Mouse (Mus musculus) heart, embryonic 13.5 days (tissue): ENCODE measurements at regions not wholly inside any gene's neighbourhood (a gene's known extent, or its start where the extent isn't known, plus 50 kb on each side); places are given as distances from the start of the nearest gene placed in this dataset.
A peak's percentile ranks its signal among the peaks of the same experiment; 100 is the strongest.

Source experiments
- ATAC-seq: fragments of 200-750 bp; cut with Nextera tagmentation; 2 replicates; pipeline ENCODE4 v1.8.0; 2017; ENCODE audit warnings: moderate TSS enrichment; ENCODE audit not compliant: insufficient number of reproducible peaks, low FRiP score, low TSS enrichment; ENCODE audit errors: extremely low read depth
- H3K27ac ChIP-seq: fragments of 300-500 bp; sonication (generic); replicated peaks from 2 replicates; pipeline ENCODE4 v1.5.1; 2015; ENCODE audit warnings: moderate library complexity, mild to moderate bottlenecking, inconsistent platforms
- H3K27me3 ChIP-seq: fragments of 300-500 bp; sonication (generic); replicated peaks from 2 replicates; pipeline ENCODE4 v1.6.1; 2015; ENCODE audit warnings: mild to moderate bottlenecking, inconsistent platforms
- H3K36me3 ChIP-seq: fragments of 300-500 bp; sonication (generic); 2 replicates; pipeline ENCODE4 v1.6.1; 2015; ENCODE audit warnings: mild to moderate bottlenecking, inconsistent platforms
- H3K4me1 ChIP-seq: fragments of 300-500 bp; sonication (generic); 2 replicates; pipeline ENCODE4 v1.6.1; 2015; ENCODE audit warnings: inconsistent platforms
- H3K4me2 ChIP-seq: fragments of 300-500 bp; sonication (generic); 2 replicates; pipeline ENCODE4 v1.6.1; 2015; ENCODE audit warnings: inconsistent platforms, mild to moderate bottlenecking, moderate library complexity
- H3K4me3 ChIP-seq: fragments of 300-500 bp; sonication (generic); 2 replicates; pipeline ENCODE4 v1.5.1; 2015; ENCODE audit warnings: moderate library complexity, mild to moderate bottlenecking, inconsistent platforms
- H3K9ac ChIP-seq: fragments of 300-500 bp; sonication (generic); 2 replicates; pipeline ENCODE4 v1.6.1; 2015; ENCODE audit warnings: inconsistent platforms, mild to moderate bottlenecking, moderate library complexity
- H3K9me3 ChIP-seq: fragments of 300-500 bp; sonication (generic); 2 replicates; pipeline ENCODE4 v1.6.1; 2016; ENCODE audit warnings: inconsistent platforms
- WGBS: fragments of 180-500 bp; shearing (Covaris S2); methylation state at CpG from one replicate; pipeline ENCODE4 v1.1.7; 2015; ENCODE audit warnings: mixed read lengths; 5-methylcytosine and 5-hydroxymethylcytosine counted together

DNA sequence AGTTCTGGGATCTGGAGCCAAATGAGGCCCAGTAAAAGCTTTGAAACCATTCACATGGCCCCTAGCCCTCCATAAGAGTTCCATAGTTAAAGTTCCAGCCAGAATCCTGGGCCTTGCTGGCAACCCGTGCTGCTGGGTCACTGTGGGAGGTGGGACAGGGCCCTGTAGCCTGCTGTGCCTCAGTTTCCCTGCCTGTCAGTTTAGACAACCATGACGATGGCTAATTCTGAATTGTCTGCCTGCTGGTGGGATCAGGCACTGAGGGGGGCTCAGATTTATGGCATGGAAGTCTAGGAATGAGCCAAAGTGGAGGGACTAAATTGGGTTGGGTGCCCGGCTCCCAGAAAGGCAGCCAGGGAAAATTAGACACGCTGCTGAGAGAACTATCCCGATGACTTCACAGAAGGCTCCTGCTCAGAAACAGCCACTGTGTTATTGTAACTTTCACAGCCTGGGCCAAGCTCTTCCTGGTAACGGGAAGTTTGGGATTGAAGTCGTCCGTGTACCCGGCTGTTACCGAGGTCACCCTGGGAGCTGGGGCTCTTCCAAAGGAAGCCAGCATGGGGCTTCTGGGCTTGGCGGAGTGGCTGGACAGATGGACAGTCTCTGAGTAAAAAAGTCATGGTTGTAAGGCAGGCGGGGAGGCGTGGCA, 110.2 kb downstream of the Zfp36l1 start:
- peaks cover 61% of the 10 kb centered on the region for H3K4me1 ChIP-seq
- H3K36me3 ChIP-seq = no peaks in the 10 kb centered on the region
- peak overlapping the region; percentile 34; the same call in 1 of the 2 replicates for H3K27ac ChIP-seq
- ATAC-seq = no peak
- no peak overlapping the region for H3K4me3 ChIP-seq
- H3K27me3 ChIP-seq = no peaks in the 10 kb centered on the region
- H3K9me3 ChIP-seq = no peaks in the 10 kb centered on the region
- WGBS = 77% methylated on average over 13 of the region's 13 CpGs
- H3K9ac ChIP-seq = no peak overlapping the region
- no peak overlapping the region for H3K4me2 ChIP-seq

DNA sequence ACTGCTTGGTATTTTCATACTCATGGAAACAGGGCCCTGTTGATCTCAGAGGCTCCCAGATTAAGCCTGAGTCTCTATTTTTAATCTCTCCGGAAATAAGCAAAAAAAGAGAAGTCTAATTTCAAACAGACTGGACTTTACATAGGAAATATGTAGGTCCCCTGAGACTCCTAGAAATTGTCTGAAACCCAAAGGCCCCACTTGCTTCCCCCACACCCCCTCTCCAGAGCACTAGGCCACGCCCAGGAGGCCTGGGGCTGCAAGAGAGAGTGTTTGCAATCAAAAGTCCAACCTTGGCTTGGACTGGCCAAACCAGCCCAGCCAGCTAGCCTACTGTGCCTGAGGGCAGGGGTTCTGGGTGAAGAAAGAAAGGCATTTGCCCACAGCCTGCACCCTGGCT, 111.0 kb downstream of the Zfp36l1 start:
- no peak for ATAC-seq
- Histone ChIP-seq H3K9ac (no peak overlapping the region), H3K4me3 (no peak overlapping the region), H3K36me3 (no peaks in the 10 kb centered on the region), H3K4me1 (peaks cover 58% of the 10 kb centered on the region), H3K9me3 (no peaks in the 10 kb centered on the region), H3K4me2 (no peak overlapping the region), H3K27me3 (no peaks in the 10 kb centered on the region), H3K27ac (peak overlapping the region; percentile 34; the same call in 1 of the 2 replicates)
- 66% methylated on average over 2 of the region's 2 CpGs for WGBS

DNA sequence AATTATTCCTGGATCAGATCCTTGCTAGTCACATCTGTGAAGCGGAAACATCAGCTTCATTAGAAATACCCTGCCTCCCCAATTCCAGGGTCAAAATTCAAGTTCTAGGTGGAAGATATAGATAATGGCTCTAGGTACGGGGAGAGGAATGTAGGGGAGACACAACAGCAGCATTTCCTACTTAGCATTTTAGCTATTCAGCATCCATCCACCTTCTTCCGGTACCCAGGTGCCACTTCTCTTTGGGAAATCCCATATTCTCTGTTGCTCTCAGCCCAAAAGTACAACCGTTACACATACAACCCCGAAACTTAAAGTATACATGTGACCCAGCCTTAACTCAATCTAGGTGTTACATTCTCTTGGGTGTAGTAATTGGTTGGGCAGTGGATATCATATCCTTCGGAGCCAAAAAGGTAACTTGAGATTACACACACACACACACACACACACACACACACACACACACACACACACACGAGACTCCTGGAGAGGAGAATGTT, 112.9 kb downstream of the Zfp36l1 start:
- ATAC-seq = no peak
- Histone ChIP-seq H3K36me3 (no peaks in the 10 kb centered on the region), H3K4me1 (peaks cover 58% of the 10 kb centered on the region), H3K27me3 (no peaks in the 10 kb centered on the region), H3K9me3 (no peaks in the 10 kb centered on the region), H3K27ac (no peak overlapping the region), H3K4me3 (no peak overlapping the region), H3K9ac (no peak overlapping the region), H3K4me2 (no peak overlapping the region)
- 89% methylated on average over 7 of the region's 7 CpGs for WGBS

DNA sequence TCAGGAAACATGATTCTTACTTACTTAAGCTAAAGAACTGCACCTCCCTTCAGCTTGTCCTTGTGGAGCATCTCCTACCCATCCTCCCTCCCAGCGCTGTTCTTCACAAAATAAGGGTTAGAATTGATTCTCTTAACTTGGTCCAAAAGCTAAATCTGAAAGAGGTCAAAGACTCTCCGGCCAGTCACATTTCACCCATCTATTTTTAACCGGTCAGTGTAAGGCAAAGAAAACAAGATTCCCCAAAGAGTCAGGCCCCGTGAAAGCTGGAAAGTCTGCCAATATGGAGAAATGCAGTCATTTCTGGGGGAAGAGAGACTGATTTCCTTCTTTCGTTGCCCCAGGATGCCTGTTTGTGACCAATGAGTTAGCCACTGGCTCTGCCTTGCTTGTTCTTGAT, 114.0 kb downstream of the Zfp36l1 start:
- Histone ChIP-seq H3K9me3 (no peaks in the 10 kb centered on the region), H3K9ac (no peak overlapping the region; the same call in 1 of the 2 replicates), H3K4me1 (peaks cover 58% of the 10 kb centered on the region), H3K27me3 (no peaks in the 10 kb centered on the region), H3K4me2 (no peak overlapping the region), H3K27ac (peak overlapping the region; percentile 62), H3K36me3 (no peaks in the 10 kb centered on the region), H3K4me3 (no peak overlapping the region)
- ATAC-seq = no peak
- WGBS = 36% methylated on average over 5 of the region's 5 CpGs

DNA sequence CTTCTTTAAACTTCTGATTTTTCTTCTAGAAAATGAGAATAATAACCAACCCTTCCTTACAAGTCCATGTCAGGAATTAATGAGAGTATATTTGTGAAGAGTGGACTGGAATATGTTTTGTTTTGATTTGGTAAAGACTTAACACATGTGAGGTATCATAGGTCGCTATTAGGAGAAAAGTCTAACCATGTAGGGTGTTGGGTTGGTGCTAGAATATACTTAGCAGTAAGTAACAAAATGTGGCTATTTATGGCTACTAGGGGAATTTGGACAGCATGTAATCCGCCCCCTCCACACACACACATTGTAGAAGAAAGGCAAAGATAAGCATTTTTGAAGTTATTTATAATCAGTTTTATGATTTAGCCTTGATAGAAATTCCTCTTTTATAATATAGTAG, 114.5 kb downstream of the Zfp36l1 start:
- H3K36me3 ChIP-seq = no peaks in the 10 kb centered on the region
- 62% methylated on average over 2 of the region's 2 CpGs for WGBS
- H3K4me3 ChIP-seq = no peak overlapping the region
- no peaks in the 10 kb centered on the region for H3K27me3 ChIP-seq
- H3K4me1 ChIP-seq = peaks cover 59% of the 10 kb centered on the region
- H3K27ac ChIP-seq = peak overlapping the region; percentile 62
- no peak overlapping the region for H3K9ac ChIP-seq
- H3K4me2 ChIP-seq = no peak overlapping the region
- ATAC-seq = no peak
- H3K9me3 ChIP-seq = no peaks in the 10 kb centered on the region

DNA sequence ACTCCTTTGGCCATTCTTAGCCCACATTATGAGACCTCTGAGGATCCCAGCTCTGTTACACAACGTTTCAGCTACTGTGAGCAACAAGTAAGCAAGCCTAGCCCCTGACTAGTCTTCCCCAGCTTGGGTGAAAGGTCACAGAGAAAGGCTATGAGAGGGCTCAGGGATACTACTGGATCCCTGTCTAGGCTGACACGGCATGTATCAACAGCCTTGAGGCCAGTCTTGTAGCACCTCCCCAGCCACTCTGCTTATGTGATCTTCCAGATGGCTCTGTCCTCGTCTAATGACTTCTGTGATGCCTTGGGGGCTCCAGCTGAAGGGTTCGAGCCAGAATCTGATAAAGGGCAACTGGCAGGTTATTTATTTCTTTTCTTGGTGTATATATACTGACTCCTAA, 115.6 kb downstream of the Zfp36l1 start:
- 62% methylated on average over 4 of the region's 4 CpGs for WGBS
- no peak overlapping the region for H3K4me3 ChIP-seq
- H3K36me3 ChIP-seq = no peaks in the 10 kb centered on the region
- H3K27ac ChIP-seq = no peak overlapping the region
- no peak overlapping the region for H3K4me2 ChIP-seq
- H3K4me1 ChIP-seq = peaks cover 58% of the 10 kb centered on the region
- H3K27me3 ChIP-seq = no peaks in the 10 kb centered on the region
- ATAC-seq = no peak
- no peaks in the 10 kb centered on the region for H3K9me3 ChIP-seq
- no peak overlapping the region for H3K9ac ChIP-seq

DNA sequence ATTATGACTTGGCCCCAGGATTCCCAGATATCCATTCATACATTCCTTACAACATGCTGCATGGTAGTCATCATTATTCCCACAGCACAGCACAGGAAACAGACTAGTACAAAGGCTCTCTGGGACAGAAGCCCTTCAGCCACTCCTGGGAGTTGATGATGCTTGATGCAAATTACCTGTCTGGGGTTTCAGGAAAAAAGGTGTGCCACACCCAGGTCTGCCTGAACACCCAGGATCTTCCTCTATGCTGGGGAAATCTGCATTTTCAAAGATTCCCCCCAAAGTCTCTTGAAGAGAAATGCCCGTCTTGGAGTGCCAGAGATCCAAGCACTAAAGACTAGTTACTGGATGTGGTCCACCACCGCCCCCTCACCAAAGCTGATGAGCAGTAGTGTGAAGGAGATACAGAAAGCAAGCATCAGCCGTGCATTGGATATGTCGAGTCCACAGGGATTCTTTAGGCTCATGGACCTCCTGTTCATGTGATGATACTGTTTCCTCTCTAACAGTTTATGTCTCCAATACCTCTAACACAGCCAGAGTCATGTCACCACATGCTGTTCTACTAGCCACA, 117.2 kb downstream of the Zfp36l1 start:
- 80% methylated on average over 4 of the region's 4 CpGs for WGBS
- Histone ChIP-seq H3K9ac (no peak overlapping the region), H3K27ac (no peak overlapping the region), H3K36me3 (no peaks in the 10 kb centered on the region), H3K9me3 (no peaks in the 10 kb centered on the region), H3K27me3 (no peaks in the 10 kb centered on the region), H3K4me3 (no peak overlapping the region), H3K4me1 (peaks cover 57% of the 10 kb centered on the region), H3K4me2 (no peak overlapping the region)
- ATAC-seq = no peak

DNA sequence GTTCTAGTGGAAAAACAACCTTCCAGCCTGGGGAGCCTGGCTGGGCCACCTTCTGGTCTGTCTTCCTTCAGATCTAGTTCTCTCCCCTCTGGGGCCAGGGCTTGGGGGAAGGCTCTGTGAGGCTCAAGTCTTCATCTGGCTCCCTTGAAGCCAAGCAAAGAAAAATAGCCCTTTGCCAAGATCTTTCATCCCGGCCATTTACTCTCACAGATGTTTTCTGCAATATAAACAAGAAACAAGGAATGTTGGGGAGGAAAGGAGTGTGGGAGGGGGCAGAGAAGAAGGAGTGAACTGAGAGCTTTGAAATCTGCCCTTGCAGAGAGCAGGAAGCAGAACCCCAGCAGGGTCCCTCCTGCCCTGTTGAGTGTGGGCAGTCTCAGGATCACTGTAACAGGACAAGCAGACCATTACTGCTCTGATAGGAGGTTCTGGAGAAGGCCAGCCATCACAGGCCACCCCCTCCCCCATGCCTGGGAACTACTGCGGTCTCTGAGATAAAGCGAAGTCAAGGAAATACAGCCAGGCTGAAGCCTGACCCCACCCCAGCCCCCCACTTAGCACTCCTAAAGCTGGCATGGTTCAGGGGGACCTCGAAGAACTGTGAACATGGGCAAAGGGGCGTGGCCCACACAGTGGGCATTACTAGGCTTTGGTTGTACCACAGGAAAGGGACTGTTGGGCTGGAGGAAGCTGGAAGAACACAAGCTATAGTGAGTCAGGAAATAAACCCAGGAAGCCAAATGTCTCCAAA, 118.8 kb downstream of the Zfp36l1 start:
- 33% methylated on average over 5 of the region's 5 CpGs for WGBS
- no peaks in the 10 kb centered on the region for H3K27me3 ChIP-seq
- ATAC-seq = no peak; the same call in 1 of the 2 replicates
- H3K9me3 ChIP-seq = no peaks in the 10 kb centered on the region
- H3K27ac ChIP-seq = peak overlapping the region; percentile 90
- peaks cover 68% of the 10 kb centered on the region for H3K4me1 ChIP-seq
- no peak overlapping the region for H3K4me2 ChIP-seq
- H3K4me3 ChIP-seq = no peak overlapping the region
- H3K36me3 ChIP-seq = no peaks in the 10 kb centered on the region
- peak overlapping the region; percentile 29 for H3K9ac ChIP-seq

DNA sequence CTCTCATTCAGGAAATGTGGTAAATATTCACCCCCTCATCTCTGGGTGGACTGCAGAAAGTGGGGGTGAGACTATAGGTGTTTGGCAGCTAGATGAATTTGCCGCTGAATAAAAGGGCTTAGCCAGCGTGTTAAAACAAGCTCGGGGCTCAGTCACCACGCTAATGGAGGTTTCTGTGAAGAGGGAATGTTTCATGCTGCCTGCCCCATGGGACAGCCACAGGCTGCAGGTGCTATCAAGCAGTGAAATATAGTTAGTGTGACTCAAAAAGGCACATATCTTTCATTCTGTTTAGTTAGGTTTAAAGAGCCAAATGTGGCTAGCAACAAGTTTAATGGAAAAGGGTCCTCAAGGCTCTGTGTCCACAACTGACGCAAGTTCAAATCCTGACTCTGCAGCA, 121.5 kb downstream of the Zfp36l1 start:
- H3K9me3 ChIP-seq = no peaks in the 10 kb centered on the region
- no peak overlapping the region for H3K4me2 ChIP-seq
- no peak overlapping the region for H3K9ac ChIP-seq
- ATAC-seq = no peak
- peaks cover 80% of the 10 kb centered on the region for H3K4me1 ChIP-seq
- H3K27me3 ChIP-seq = no peaks in the 10 kb centered on the region
- 64% methylated on average over 5 of the region's 5 CpGs for WGBS
- H3K27ac ChIP-seq = peak overlapping the region; percentile 21
- H3K4me3 ChIP-seq = no peak overlapping the region
- no peaks in the 10 kb centered on the region for H3K36me3 ChIP-seq

DNA sequence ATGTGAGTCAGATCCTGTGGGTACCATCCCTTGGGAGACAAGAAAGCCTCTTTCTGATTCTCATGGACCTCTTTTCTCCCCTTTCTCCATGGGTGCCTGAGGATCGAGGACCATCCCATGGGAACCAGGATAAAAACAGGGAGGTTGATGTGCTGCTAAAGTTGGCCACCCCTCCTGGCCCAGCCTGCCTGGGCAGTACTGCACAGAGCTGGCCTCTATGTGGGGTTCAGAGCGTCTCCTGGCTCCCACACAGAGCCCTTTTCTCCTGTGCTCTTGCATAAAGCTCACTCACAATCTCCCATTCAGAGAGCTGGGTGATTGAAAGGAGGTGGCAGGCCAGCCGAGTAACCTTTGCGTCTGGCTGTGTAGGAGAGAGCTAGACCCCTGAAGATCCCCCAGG, 122.1 kb downstream of the Zfp36l1 start:
- H3K27ac ChIP-seq = peak overlapping the region; percentile 21; the same call in 1 of the 2 replicates
- H3K9me3 ChIP-seq = no peaks in the 10 kb centered on the region
- H3K36me3 ChIP-seq = no peaks in the 10 kb centered on the region
- no peaks in the 10 kb centered on the region for H3K27me3 ChIP-seq
- no peak overlapping the region for H3K4me3 ChIP-seq
- 70% methylated on average over 4 of the region's 4 CpGs for WGBS
- H3K4me2 ChIP-seq = no peak overlapping the region
- no peak for ATAC-seq
- no peak overlapping the region for H3K9ac ChIP-seq
- H3K4me1 ChIP-seq = peaks cover 86% of the 10 kb centered on the region

DNA sequence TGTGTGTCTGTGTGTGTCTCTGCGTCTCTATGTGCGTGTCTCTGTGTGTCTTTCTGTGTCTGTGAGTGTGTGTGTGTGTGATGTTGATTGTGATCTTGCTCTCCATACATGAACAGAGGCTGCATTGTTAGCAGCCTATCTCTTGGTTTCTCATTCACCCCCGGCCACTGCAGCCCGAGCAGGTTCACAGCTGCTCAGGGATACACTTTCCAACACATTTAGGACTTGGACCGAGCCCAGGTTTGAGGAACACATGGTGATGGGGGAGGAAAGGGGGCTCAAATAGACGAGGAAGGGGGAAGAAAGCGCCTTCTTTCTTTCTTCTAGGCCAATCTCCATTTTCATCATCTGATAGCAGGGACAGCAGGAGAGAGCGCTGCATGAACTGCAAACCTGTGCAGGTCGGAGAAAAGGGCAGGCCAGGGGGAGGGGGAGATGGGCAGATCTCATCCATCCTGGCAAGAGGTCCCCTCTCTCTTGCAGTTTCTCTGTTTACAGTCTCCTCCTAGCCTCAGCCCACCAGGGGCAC, 123.2 kb downstream of the Zfp36l1 start:
- peaks cover 85% of the 10 kb centered on the region for H3K4me1 ChIP-seq
- 62% methylated on average over 9 of the region's 9 CpGs for WGBS
- no peaks in the 10 kb centered on the region for H3K27me3 ChIP-seq
- peak overlapping the region; percentile 91 for H3K27ac ChIP-seq
- H3K9me3 ChIP-seq = no peaks in the 10 kb centered on the region
- peak overlapping the region; percentile 63 for H3K9ac ChIP-seq
- no peak overlapping the region for H3K4me3 ChIP-seq
- no peaks in the 10 kb centered on the region for H3K36me3 ChIP-seq
- no peak overlapping the region for H3K4me2 ChIP-seq
- no peak for ATAC-seq
